Mouse (Mus musculus): Measurements from ENCODE around the gene Tenm4.
A peak's percentile ranks its signal among the peaks of the same experiment; 100 is the strongest.
"Not testable (repeated sequence)": the region's sequence is repeated elsewhere in the genome, so short reads cannot be mapped to it uniquely, and the experiment has no call there.

Gene Tenm4

GRCm38 (mm10) chr7:96922927-96923326 lies 751.9 kb downstream of the Tenm4 start:
- no peak for DNase-seq

GRCm38 (mm10) chr7:96943715-96944377 lies 772.8 kb downstream of the Tenm4 start:
- no peak for DNase-seq

GRCm38 (mm10) chr7:96946501-96946900 lies 775.5 kb downstream of the Tenm4 start:
- DNase-seq: not testable (repeated sequence)

- peak; percentile 95 for DNase-seq
Measured at GRCm38 (mm10) chr7:96951281-96952051, 780.4 kb downstream of the Tenm4 start, which contains the start of gene Nars2. Gene Nars2 (plus strand): TSS chr7:96951505.

GRCm38 (mm10) chr7:96952094-96952493 lies 781.0 kb downstream of the Tenm4 start:
- no peak for DNase-seq

- DNase-seq: no peak
Measured at GRCm38 (mm10) chr7:96959168-96959567, 788.1 kb downstream of the Tenm4 start.
